Mouse (Mus musculus): ENCODE results near the gene Cdc6. TPM values are rescaled to one million over a fixed set of nuclear protein-coding genes. Genes with fewer than 3 reads are reported as not detected.

Gene Cdc6
- total and polyA plus RNA-seq, 2 experiments from 2014 or later = 1.4 to 4.2 TPM

DNA sequence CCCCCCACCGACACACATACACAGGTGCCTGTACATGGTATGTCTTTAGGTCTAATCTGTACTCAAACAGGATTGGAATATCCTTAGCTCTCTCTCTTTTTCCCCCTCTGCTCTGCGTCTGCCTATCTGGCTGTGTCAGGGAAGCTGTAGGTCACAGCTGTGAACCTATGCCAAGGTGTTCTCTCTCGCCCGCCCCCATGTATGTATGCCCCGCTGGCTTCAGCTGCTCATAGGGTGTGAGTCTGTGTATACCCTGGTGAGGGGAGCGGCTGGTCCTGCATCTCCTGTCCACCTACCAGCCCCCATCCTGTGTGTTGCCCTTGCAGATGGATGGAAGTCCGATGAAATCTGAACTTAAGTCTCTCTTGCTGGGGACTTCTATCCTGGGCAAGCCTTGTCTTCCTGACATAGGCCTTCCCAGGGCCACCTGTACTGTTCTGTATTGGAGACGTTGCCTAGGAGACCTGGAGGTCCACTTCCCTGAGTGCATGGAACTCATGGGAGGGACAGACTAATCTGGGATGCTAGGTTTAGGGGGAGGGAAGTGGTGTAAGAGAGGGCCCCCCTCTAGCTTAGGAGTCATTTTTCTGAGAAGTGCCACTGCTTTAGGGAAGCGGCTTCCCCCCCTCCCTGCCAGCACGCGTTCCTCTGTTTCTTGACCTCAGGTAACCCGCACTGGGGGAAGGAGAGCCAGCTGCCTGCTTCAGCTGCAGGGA is 41.8 kb downstream of the Cdc6 start:
- Histone ChIP-seq H3K4me3 (ENCODE audit: low read depth, low read length) (no peak overlapping the region), H3K9me3 (replicated peaks; ENCODE audit: control insufficient read depth, low read length) (no peaks in the 10 kb centered on the region), H3K27me3 (ENCODE audit: control insufficient read depth, insufficient read depth, low read length) (no peaks in the 10 kb centered on the region), H3K27ac (ENCODE audit: low read depth) (peak overlapping the region; percentile 94), H3K9ac (replicated peaks; ENCODE audit: low read depth, low read length) (peak overlapping the region; percentile 24; the same call in 1 of the 2 replicates), H3K4me1 (ENCODE audit: control insufficient read depth, insufficient read depth) (peaks cover 90% of the 10 kb centered on the region), H3K4me2 (ENCODE audit: low read depth, low read length) (no peak overlapping the region), H3K36me3 (replicated peaks; ENCODE audit: control insufficient read depth, insufficient read depth, low read length) (peaks cover 5% of the 10 kb centered on the region)
- TF ChIP-seq CTCF (IDR thresholded peaks at IDR 0.05; ENCODE audit: low read depth) = no peak
- no peak for TF ChIP-seq EP300 (IDR thresholded peaks at IDR 0.05; ENCODE audit: low read depth)
- no peak for DNase-seq (ENCODE audit: low spot score)
- WGBS = 73% methylated on average over 12 of the region's 12 CpGs
- ATAC-seq (ENCODE audit: insufficient read depth, low read depth) = no peak

GRCm38 (mm10) chr11:98949958-98950460 is 42.4 kb downstream of the Cdc6 start:
- no peak for TF ChIP-seq EP300 (IDR thresholded peaks at IDR 0.05; ENCODE audit: low read depth)
- TF ChIP-seq CTCF (IDR thresholded peaks at IDR 0.05; ENCODE audit: low read depth) = no peak
- H3K4me1 ChIP-seq (ENCODE audit: control insufficient read depth, insufficient read depth) = peaks cover 90% of the 10 kb centered on the region
- no peak overlapping the region for H3K4me2 ChIP-seq (ENCODE audit: low read depth, low read length)
- ATAC-seq (ENCODE audit: insufficient read depth, low read depth) (no peak), DNase-seq (ENCODE audit: low spot score) (no peak)
- no peak overlapping the region for H3K4me3 ChIP-seq (ENCODE audit: low read depth, low read length)
- H3K27ac ChIP-seq (ENCODE audit: low read depth) = peak overlapping the region; percentile 94
- no peaks in the 10 kb centered on the region for H3K27me3 ChIP-seq (ENCODE audit: control insufficient read depth, insufficient read depth, low read length)
- no peaks in the 10 kb centered on the region for H3K9me3 ChIP-seq (replicated peaks; ENCODE audit: control insufficient read depth, low read length)
- whole genome bisulfite sequencing = 57% methylated on average over 7 of the region's 7 CpGs
- peaks cover 5% of the 10 kb centered on the region for H3K36me3 ChIP-seq (replicated peaks; ENCODE audit: control insufficient read depth, insufficient read depth, low read length)
- peak overlapping the region; percentile 24; the same call in 1 of the 2 replicates for H3K9ac ChIP-seq (replicated peaks; ENCODE audit: low read depth, low read length)

- no peak for TF ChIP-seq CTCF (IDR thresholded peaks at IDR 0.05; ENCODE audit: low read depth)
- peaks cover 5% of the 10 kb centered on the region for H3K36me3 ChIP-seq (replicated peaks; ENCODE audit: control insufficient read depth, insufficient read depth, low read length)
- no peak overlapping the region for H3K4me3 ChIP-seq (ENCODE audit: low read depth, low read length)
- 71% methylated on average over 9 of the region's 9 CpGs for WGBS
- ATAC-seq (ENCODE audit: insufficient read depth, low read depth) (no peak), DNase-seq (ENCODE audit: low spot score) (no peak)
- no peaks in the 10 kb centered on the region for H3K27me3 ChIP-seq (ENCODE audit: control insufficient read depth, insufficient read depth, low read length)
- no peaks in the 10 kb centered on the region for H3K9me3 ChIP-seq (replicated peaks; ENCODE audit: control insufficient read depth, low read length)
- H3K9ac ChIP-seq (replicated peaks; ENCODE audit: low read depth, low read length) = peak overlapping the region; percentile 24; the same call in 1 of the 2 replicates
- peak overlapping the region; percentile 94 for H3K27ac ChIP-seq (ENCODE audit: low read depth)
- peaks cover 90% of the 10 kb centered on the region for H3K4me1 ChIP-seq (ENCODE audit: control insufficient read depth, insufficient read depth)
- H3K4me2 ChIP-seq (ENCODE audit: low read depth, low read length) = 0 out of 2 replicates have a peak overlapping the region, but pooled peaks have one; percentile 6
Observed at GRCm38 (mm10) chr11:98950484-98950883, 42.9 kb downstream of the Cdc6 start.

DNA sequence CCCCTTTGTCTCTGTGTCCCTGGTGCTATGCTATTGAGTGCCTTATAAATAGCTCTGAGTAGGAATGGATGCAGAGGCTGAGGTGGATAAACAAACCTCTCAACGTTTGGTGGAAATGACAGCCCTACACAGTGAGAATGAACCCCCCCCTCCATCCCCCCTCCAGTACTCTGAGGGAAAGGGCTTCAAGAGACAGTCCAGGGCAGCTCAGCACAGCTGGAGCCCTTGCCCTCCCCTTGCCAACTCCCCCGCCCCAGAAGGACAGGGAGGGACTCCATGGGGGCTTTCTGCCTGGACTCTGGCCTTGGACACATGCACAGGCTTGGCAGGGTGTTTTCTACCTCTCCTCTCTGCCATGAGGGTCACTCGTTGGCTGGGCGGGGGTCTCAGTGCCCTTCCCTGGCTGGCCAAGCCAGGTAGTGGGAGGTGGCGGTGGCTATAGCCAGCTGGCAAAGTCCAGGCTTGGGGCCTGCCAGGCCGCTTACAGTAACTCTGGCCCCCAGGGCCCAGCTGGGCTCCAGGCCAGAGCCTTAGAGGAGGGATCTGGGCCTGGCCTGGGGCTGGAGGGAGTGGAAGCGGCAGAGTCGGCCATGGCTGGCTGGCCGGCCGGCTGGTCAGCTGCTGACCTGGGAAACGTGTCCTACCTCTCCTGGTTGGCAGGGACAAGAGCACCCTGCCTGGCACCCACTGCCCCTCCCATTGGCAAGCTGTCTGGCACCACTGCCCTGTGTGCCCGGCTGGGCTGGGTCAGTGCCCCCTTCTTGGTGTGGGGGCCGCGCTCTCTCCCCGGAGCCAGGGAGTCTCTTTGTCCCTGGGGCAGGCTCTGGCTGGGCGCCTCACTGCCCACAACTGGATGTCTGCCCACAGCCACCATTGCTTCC is 43.7 kb downstream of the Cdc6 start:
- peak overlapping the region; percentile 94 for H3K27ac ChIP-seq (ENCODE audit: low read depth)
- WGBS = 22% methylated on average over 15 of the region's 16 CpGs
- peaks cover 88% of the 10 kb centered on the region for H3K4me1 ChIP-seq (ENCODE audit: control insufficient read depth, insufficient read depth)
- H3K36me3 ChIP-seq (replicated peaks; ENCODE audit: control insufficient read depth, insufficient read depth, low read length) = peaks cover 5% of the 10 kb centered on the region
- peak overlapping the region; percentile 50 for H3K4me2 ChIP-seq (ENCODE audit: low read depth, low read length)
- TF ChIP-seq EP300 (IDR thresholded peaks at IDR 0.05; ENCODE audit: low read depth) = peak; percentile 89
- no peak for TF ChIP-seq CTCF (IDR thresholded peaks at IDR 0.05; ENCODE audit: low read depth)
- DNase-seq (ENCODE audit: low spot score) = peak; percentile 87
- no peaks in the 10 kb centered on the region for H3K27me3 ChIP-seq (ENCODE audit: control insufficient read depth, insufficient read depth, low read length)
- peak overlapping the region; percentile 40 for H3K9ac ChIP-seq (replicated peaks; ENCODE audit: low read depth, low read length)
- no peaks in the 10 kb centered on the region for H3K9me3 ChIP-seq (replicated peaks; ENCODE audit: control insufficient read depth, low read length)
- peak; percentile 80 for ATAC-seq (ENCODE audit: insufficient read depth, low read depth)
- no peak overlapping the region for H3K4me3 ChIP-seq (ENCODE audit: low read depth, low read length)

- DNase-seq (ENCODE audit: low spot score) = no peak
- TF ChIP-seq CTCF (IDR thresholded peaks at IDR 0.05; ENCODE audit: low read depth) = no peak
- TF ChIP-seq EP300 (IDR thresholded peaks at IDR 0.05; ENCODE audit: low read depth) = no peak
- 0 out of 2 replicates have a peak overlapping the region, but pooled peaks have one; percentile 40 for H3K9ac ChIP-seq (replicated peaks; ENCODE audit: low read depth, low read length)
- peak overlapping the region; percentile 94 for H3K27ac ChIP-seq (ENCODE audit: low read depth)
- H3K4me1 ChIP-seq (ENCODE audit: control insufficient read depth, insufficient read depth) = peaks cover 85% of the 10 kb centered on the region
- no peak overlapping the region for H3K4me3 ChIP-seq (ENCODE audit: low read depth, low read length)
- peaks cover 6% of the 10 kb centered on the region for H3K36me3 ChIP-seq (replicated peaks; ENCODE audit: control insufficient read depth, insufficient read depth, low read length)
- H3K4me2 ChIP-seq (ENCODE audit: low read depth, low read length) = no peak overlapping the region
- H3K9me3 ChIP-seq (replicated peaks; ENCODE audit: control insufficient read depth, low read length) = no peaks in the 10 kb centered on the region
- WGBS = 93% methylated on average over 1 of the region's 1 CpGs
- ATAC-seq (ENCODE audit: insufficient read depth, low read depth) = no peak
- H3K27me3 ChIP-seq (ENCODE audit: control insufficient read depth, insufficient read depth, low read length) = no peaks in the 10 kb centered on the region
Observed at GRCm38 (mm10) chr11:98952111-98952510, 44.5 kb downstream of the Cdc6 start.
